24 mouse cellular contexts compared by ENCODE assay signal in the genomic region with DNA sequence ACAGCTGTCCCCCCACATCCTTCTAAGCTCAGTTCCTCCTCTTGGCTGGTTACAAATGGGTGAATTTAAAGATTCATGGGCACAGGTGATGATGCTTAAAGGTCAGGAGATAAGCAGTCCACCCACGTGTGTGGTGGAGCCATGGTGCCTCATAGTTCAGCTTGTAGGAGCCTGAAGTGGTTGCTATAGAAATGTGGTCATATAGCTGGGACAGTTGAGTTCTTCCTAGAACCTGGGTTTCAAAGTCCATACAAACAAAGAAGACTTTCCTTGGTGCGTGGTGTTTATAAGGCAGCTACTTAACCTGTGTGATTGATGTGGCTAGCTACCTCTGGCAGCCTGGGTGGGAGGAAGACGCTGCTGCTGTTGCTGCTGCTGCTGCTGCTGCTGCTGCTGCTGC. TPM values are rescaled to one million over a fixed set of nuclear protein-coding genes. Genes with fewer than 3 reads are reported as not detected.
DNase-seq lines count a peak whose midpoint lies in the region; ATAC-seq lines count a peak whose summit lies in the region.
"Had no signal": no experiment of that assay in that cellular context is flagged by ENCODE, and none has a peak within 500 bp of the region (broad histone marks: within the 10 kb centered on the region; RNA-seq: fewer than 3 reads in every experiment).

No protein-coding gene starts in this region.

- H3K27ac ChIP-seq in forebrain, embryonic 13.5 days: no peak overlapping the region
- H3K27ac ChIP-seq: forebrain, embryonic 10.5 days; gastrocnemius, adult 2 months; heart, adult 2 months; heart, embryonic 10.5 days; heart, embryonic 13.5 days; hindbrain, embryonic 12.5 days; hindbrain, embryonic 15.5 days had no signal

- no peaks in the 10 kb centered on the region for H3K27me3 ChIP-seq in forebrain, embryonic 13.5 days
- H3K27me3 ChIP-seq: heart, embryonic 13.5 days; hindbrain, embryonic 12.5 days; hindbrain, embryonic 15.5 days had no signal

- DNase-seq in heart, adult 11 months: peak; percentile 64
- DNase-seq in heart, postnatal 25 days (ENCODE audit: low spot score): no peak
- peak; percentile 34 for DNase-seq in induced T-regulatory cell, adult 2 months (ENCODE audit: low read depth)
- no peak for DNase-seq in adrenal gland, adult 8-10 months
- DNase-seq in cerebellum, adult 18-20 months: no peak
- DNase-seq: adrenal gland, adult 2 months; adrenal gland, postnatal 25 days; cerebellum, adult 11-12 months; cerebellum, adult 9-10 months; cerebellum, postnatal 14 days; forebrain, postnatal 0 days; gastrocnemius, adult 2 months; gastrocnemius, postnatal 14 days; heart, adult 2 months; heart, postnatal 14 days; kidney, adult 11 months had no signal

- H3K4me2 ChIP-seq in forebrain, embryonic 13.5 days: no peak overlapping the region
- H3K4me2 ChIP-seq: heart, embryonic 13.5 days; hindbrain, embryonic 12.5 days; hindbrain, embryonic 15.5 days had no signal

- H3K9ac ChIP-seq in forebrain, embryonic 13.5 days: no peak overlapping the region
- H3K9ac ChIP-seq: forebrain, postnatal 0 days; heart, embryonic 13.5 days; hindbrain, embryonic 12.5 days; hindbrain, embryonic 15.5 days had no signal

- 96% methylated on average over 3 of the region's 3 CpGs for WGBS in forebrain, embryonic 13.5 days

- H3K4me1 ChIP-seq in forebrain, embryonic 13.5 days: peaks cover 5% of the 10 kb centered on the region
- H3K4me1 ChIP-seq: forebrain, embryonic 10.5 days; heart, embryonic 10.5 days; heart, embryonic 13.5 days had no signal

- H3K36me3 ChIP-seq in forebrain, embryonic 13.5 days (ENCODE audit: poor library complexity, severe bottlenecking): no peaks in the 10 kb centered on the region
- H3K36me3 ChIP-seq: forebrain, embryonic 10.5 days; heart, embryonic 10.5 days; heart, embryonic 13.5 days; hindbrain, embryonic 12.5 days; hindbrain, embryonic 15.5 days had no signal

- ATAC-seq in CD4-positive, CD25-positive, alpha-beta regulatory T cell, adult 4 months: peak; percentile 76
- no peak for ATAC-seq in forebrain, embryonic 13.5 days
- ATAC-seq: forebrain, embryonic 14.5 days; forebrain, postnatal 0 days had no signal

- intact Hi-C loops in heart, postnatal 25 days (cut with DNase I): no loop called here

- H3K4me3 ChIP-seq in forebrain, embryonic 13.5 days: no peak overlapping the region
- H3K4me3 ChIP-seq: forebrain, embryonic 10.5 days; gastrocnemius, adult 2 months; heart, adult 2 months; heart, embryonic 10.5 days; heart, embryonic 13.5 days; hindbrain, embryonic 12.5 days; hindbrain, embryonic 15.5 days had no signal

- H3K9me3 ChIP-seq in forebrain, embryonic 13.5 days (replicated peaks): no peaks in the 10 kb centered on the region
- H3K9me3 ChIP-seq: forebrain, embryonic 10.5 days; heart, embryonic 10.5 days; heart, embryonic 13.5 days; hindbrain, embryonic 12.5 days; hindbrain, embryonic 15.5 days had no signal

RNA-seq across cellular contexts. Expression of a gene that starts 39.4 kb away (rescaled TPM):
- 1 to 10 TPM; 1.0 to 1.5 TPM for total RNA-seq in heart, postnatal 25 days (2021)
- polyA plus RNA-seq in CD4-positive, CD25-positive, alpha-beta regulatory T cell, adult 4 months (2017; shearing (Covaris generic)): 1 to 10 TPM in 1 of 2 experiments, under 1 TPM in 1; 0.85 to 2.9 TPM
- under 1 TPM in 3 of 4 experiments, not detected in 1; 0.10 to 0.17 (median 0.12) TPM for total RNA-seq in adrenal gland, adult 8-10 months (2022)
- polyA plus RNA-seq in forebrain, embryonic 13.5 days (2015; fragmentation: Nextera tagmentation; extraction: Ambion mirVana): 2.2 and 2.6 TPM in 2 replicates
- total RNA-seq: adrenal gland, adult 2 months had no signal

Comparison
In these comparisons a context has a peak if more than half of its experiments do, and no peak if none do; other contexts are left out.
1. DNase-seq: peak in heart, adult 11 months (single experiment) and induced T-regulatory cell, adult 2 months (single experiment); none in heart, postnatal 25 days (single experiment), adrenal gland, adult 8-10 months (single experiment) and cerebellum, adult 18-20 months (0 of 2).